42 mouse cellular contexts compared by ENCODE assay signal in the genomic region with DNA sequence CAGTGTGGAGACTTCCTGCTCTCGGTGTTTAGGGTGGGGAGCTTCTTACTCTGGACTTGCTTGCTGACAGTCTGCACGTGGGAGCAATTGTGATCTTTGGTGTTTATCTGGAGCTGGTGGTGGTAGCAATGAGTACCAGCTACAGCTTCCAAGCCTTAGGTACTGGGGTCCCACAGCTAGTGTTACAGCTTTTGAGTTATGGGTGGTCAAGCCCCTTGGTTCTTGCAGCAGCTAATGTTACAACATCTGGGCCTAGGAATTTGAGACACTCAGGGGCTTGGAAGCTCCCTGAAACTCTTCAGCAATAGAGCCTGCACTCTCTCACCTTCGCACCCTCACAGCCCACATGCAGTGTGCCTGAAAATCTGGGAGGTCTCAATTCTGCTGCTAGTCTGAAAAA. TPM values are rescaled to one million over a fixed set of nuclear protein-coding genes. Genes with fewer than 3 reads are reported as not detected.
"Had no signal": no experiment of that assay in that cellular context is flagged by ENCODE, and none has a peak within 500 bp of the region (broad histone marks: within the 10 kb centered on the region; RNA-seq: fewer than 3 reads in every experiment).

No protein-coding gene starts in this region.

- H3K9me3 ChIP-seq: heart, embryonic 10.5 days; heart, embryonic 12.5 days; hindbrain, embryonic 13.5 days; hindbrain, embryonic 15.5 days; limb, embryonic 13.5 days; limb, embryonic 15.5 days; liver, embryonic 12.5 days had no signal

- H3K9ac ChIP-seq: forebrain, postnatal 0 days; heart, embryonic 12.5 days; hindbrain, embryonic 13.5 days; hindbrain, embryonic 15.5 days; limb, embryonic 13.5 days; limb, embryonic 15.5 days; liver, embryonic 12.5 days; liver, embryonic 14.5 days had no signal

- H3K4me2 ChIP-seq: heart, embryonic 12.5 days; hindbrain, embryonic 13.5 days; hindbrain, embryonic 15.5 days; limb, embryonic 13.5 days; limb, embryonic 15.5 days; liver, embryonic 12.5 days had no signal

- H3K36me3 ChIP-seq: heart, embryonic 10.5 days; heart, embryonic 12.5 days; hindbrain, embryonic 13.5 days; hindbrain, embryonic 15.5 days; limb, embryonic 13.5 days; limb, embryonic 15.5 days; liver, embryonic 12.5 days had no signal

- H3K27me3 ChIP-seq: heart, embryonic 12.5 days had no signal

- H3K27ac ChIP-seq: heart, embryonic 10.5 days; hindbrain, embryonic 13.5 days; hindbrain, embryonic 15.5 days; hindbrain, postnatal 0 days; limb, embryonic 13.5 days; limb, embryonic 15.5 days; liver, embryonic 12.5 days; liver, embryonic 14.5 days had no signal

- H3K4me1 ChIP-seq: hindbrain, embryonic 15.5 days; limb, embryonic 13.5 days had no signal

- ATAC-seq: forebrain, postnatal 0 days; hindbrain, postnatal 0 days; intestine, embryonic 16.5 days; liver, embryonic 12.5 days had no signal

- DNase-seq: forebrain, postnatal 0 days; gastrocnemius, postnatal 14 days; gastrocnemius, postnatal 36 days; heart, adult 18-20 months; heart, postnatal 10 days; heart, postnatal 36 days; kidney, adult 2 months; kidney, postnatal 14 days; kidney, postnatal 36 days; layer of hippocampus, adult 9-11 months; layer of hippocampus, postnatal 36 days; left cerebral cortex, postnatal 4 days had no signal

- H3K4me3 ChIP-seq: heart, embryonic 10.5 days; heart, embryonic 12.5 days; hindbrain, embryonic 13.5 days; hindbrain, embryonic 15.5 days; limb, embryonic 13.5 days; limb, embryonic 15.5 days; liver, embryonic 12.5 days had no signal

RNA-seq across cellular contexts. Expression of a gene that starts 8.3 kb away (rescaled TPM):
- total RNA-seq: forebrain, postnatal 0 days; gastrocnemius, adult 18-20 months; gastrocnemius, adult 8-10 months; gastrocnemius, postnatal 14 days; gastrocnemius, postnatal 36 days; heart, adult 18-20 months; heart, adult 8-10 months; heart, postnatal 10 days; heart, postnatal 36 days; hematopoietic stem cell, adult 5-6 weeks; layer of hippocampus, adult 18-20 months; layer of hippocampus, adult 8-10 months; layer of hippocampus, postnatal 14 days; layer of hippocampus, postnatal 36 days; left cerebral cortex, postnatal 10 days; left cerebral cortex, postnatal 25 days; left cerebral cortex, postnatal 4 days had no signal
- polyA plus RNA-seq: heart, embryonic 10.5 days; heart, embryonic 12.5 days; heart, embryonic 14.5 days; hindbrain, embryonic 13.5 days; intestine, embryonic 16.5 days; large intestine, adult 2 months; liver, embryonic 12.5 days; liver, embryonic 16.5 days had no signal

RNA-seq across cellular contexts. Expression of a gene that starts 26.4 kb away (rescaled TPM):
- total RNA-seq: forebrain, postnatal 0 days; gastrocnemius, adult 18-20 months; gastrocnemius, adult 8-10 months; gastrocnemius, postnatal 14 days; gastrocnemius, postnatal 36 days; heart, adult 18-20 months; heart, adult 8-10 months; heart, postnatal 10 days; heart, postnatal 36 days; hematopoietic stem cell, adult 5-6 weeks; hindbrain, postnatal 0 days; layer of hippocampus, adult 18-20 months; layer of hippocampus, adult 8-10 months; layer of hippocampus, postnatal 14 days; layer of hippocampus, postnatal 36 days; left cerebral cortex, adult 18-20 months; left cerebral cortex, adult 8-10 months; left cerebral cortex, postnatal 10 days; left cerebral cortex, postnatal 25 days; left cerebral cortex, postnatal 4 days; liver, adult 2 months had no signal
- polyA plus RNA-seq: forebrain, postnatal 0 days; gonadal fat pad, adult 2 months; heart, embryonic 10.5 days; heart, embryonic 12.5 days; heart, embryonic 14.5 days; heart, embryonic 16.5 days; hindbrain, embryonic 11.5 days; hindbrain, embryonic 13.5 days; hindbrain, embryonic 15.5 days; hindbrain, postnatal 0 days; intestine, embryonic 14.5 days; intestine, embryonic 16.5 days; kidney, adult 2 months; large intestine, adult 2 months; limb, embryonic 11.5 days; limb, embryonic 13.5 days; limb, embryonic 15.5 days; liver, adult 2 months; liver, embryonic 12.5 days; liver, embryonic 14.5 days; liver, embryonic 16.5 days had no signal

RNA-seq across cellular contexts. Expression of a gene that starts 27.7 kb away (rescaled TPM):
- total RNA-seq: forebrain, postnatal 0 days; gastrocnemius, adult 18-20 months; gastrocnemius, adult 8-10 months; gastrocnemius, postnatal 14 days; gastrocnemius, postnatal 36 days; heart, adult 18-20 months; heart, adult 8-10 months; heart, postnatal 10 days; heart, postnatal 36 days; hematopoietic stem cell, adult 5-6 weeks; hindbrain, postnatal 0 days; layer of hippocampus, adult 18-20 months; layer of hippocampus, adult 8-10 months; layer of hippocampus, postnatal 14 days; layer of hippocampus, postnatal 36 days; left cerebral cortex, adult 18-20 months; left cerebral cortex, adult 8-10 months; left cerebral cortex, postnatal 10 days; left cerebral cortex, postnatal 25 days; left cerebral cortex, postnatal 4 days; liver, adult 2 months had no signal
- polyA plus RNA-seq: forebrain, postnatal 0 days; heart, embryonic 10.5 days; heart, embryonic 12.5 days; heart, embryonic 14.5 days; heart, embryonic 16.5 days; hindbrain, embryonic 11.5 days; hindbrain, embryonic 13.5 days; hindbrain, embryonic 15.5 days; hindbrain, postnatal 0 days; intestine, embryonic 14.5 days; intestine, embryonic 16.5 days; kidney, adult 2 months; limb, embryonic 11.5 days; limb, embryonic 13.5 days; limb, embryonic 15.5 days; liver, adult 2 months; liver, embryonic 12.5 days; liver, embryonic 14.5 days; liver, embryonic 16.5 days had no signal
